Mouse (Mus musculus): Measurements from ENCODE around the gene Dbndd1. TPM values are rescaled to one million over a fixed set of nuclear protein-coding genes. Genes with fewer than 3 reads are reported as not detected.
"Not testable (repeated sequence)": the region's sequence is repeated elsewhere in the genome, so short reads cannot be mapped to it uniquely, and the experiment has no call there.

Gene Dbndd1
- total RNA-seq (2014; fragmentation: Nextera tagmentation) (not detected in 2 replicates), total RNA-seq (2017) (0.16 TPM in 1 of 2 replicates, not detected in the other), polyA plus RNA-seq (2012) (0.04 TPM in 1 of 2 replicates, not detected in the other)

DNA sequence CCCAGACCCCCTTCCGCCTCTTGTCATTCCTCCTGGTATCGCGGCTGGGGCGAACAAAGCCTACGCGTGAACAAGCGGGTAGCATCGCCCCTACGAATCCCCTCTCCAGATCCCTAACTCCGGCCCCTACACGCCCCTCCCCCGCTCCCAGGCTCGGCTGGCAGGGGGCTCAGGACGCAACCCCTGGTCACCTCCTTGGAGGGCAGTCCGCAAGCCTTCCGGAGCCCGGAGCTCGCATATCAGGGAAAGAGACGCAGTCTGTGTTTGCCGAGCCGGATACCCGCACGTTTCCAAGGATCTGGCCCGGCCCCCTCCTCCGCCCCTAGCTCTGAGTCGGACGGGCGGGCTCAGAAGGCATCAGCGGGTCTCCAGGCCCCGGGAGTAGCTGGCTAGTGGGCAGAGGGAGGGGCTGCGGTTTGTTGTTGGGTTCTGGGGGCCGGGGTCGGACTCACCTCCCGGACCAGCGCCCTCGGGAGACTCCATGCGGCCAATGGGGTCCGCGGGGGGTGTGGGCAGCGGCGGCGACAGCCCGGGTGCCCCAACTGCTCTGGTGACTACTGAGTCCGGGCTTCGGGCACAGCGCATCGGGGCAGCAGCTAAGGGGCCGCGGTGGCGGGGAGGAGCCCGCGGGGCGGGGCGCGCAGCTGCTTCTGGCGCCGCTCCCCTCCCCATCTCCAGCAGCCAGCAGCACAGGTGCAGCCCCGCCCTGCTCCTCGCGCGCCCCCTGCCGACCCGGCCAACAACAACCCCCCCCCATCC, at the start of gene Dbndd1:
Gene Dbndd1 (minus strand): TSS at position 683 of the 759 bp plus-strand sequence.
- Histone ChIP-seq H3K4me1 (ENCODE audit: insufficient read depth, low read depth, low read length) (peaks cover 31% of the 10 kb centered on the region), H3K27me3 (ENCODE audit: insufficient read depth, low read length) (peaks cover 52% of the 10 kb centered on the region), H3K4me3 (ENCODE audit: low read depth, low read length) (peak within 1 kb of the TSS; percentile 70), H3K36me3 (replicated peaks) (peaks cover 11% of the 10 kb centered on the region), H3K9me3 (replicated peaks) (no peaks in the 10 kb centered on the region)
- ATAC-seq (ENCODE audit: extremely low read depth, insufficient number of reproducible peaks, low FRiP score, poor library complexity, severe bottlenecking) (no peak), DNase-seq (ENCODE audit: low spot score) (peak; percentile 62)
- TF ChIP-seq GATA1 (IDR thresholded peaks at IDR 0.05; ENCODE audit: borderline replicate concordance, low read length): no peak
- no peak for TF ChIP-seq GATA2 (IDR thresholded peaks at IDR 0.05; ENCODE audit: borderline replicate concordance, low read depth, low read length)
- no peak for TF ChIP-seq POLR2AphosphoS5 (IDR thresholded peaks at IDR 0.05; ENCODE audit: insufficient replicate concordance, low read depth, low read length)
- TF ChIP-seq CTCF (IDR thresholded peaks at IDR 0.05; ENCODE audit: low read depth, low read length): no peak
- no peak for TF ChIP-seq TAL1 (conservative IDR thresholded peaks at IDR 0.05; ENCODE audit: low read depth, low read length)

DNA sequence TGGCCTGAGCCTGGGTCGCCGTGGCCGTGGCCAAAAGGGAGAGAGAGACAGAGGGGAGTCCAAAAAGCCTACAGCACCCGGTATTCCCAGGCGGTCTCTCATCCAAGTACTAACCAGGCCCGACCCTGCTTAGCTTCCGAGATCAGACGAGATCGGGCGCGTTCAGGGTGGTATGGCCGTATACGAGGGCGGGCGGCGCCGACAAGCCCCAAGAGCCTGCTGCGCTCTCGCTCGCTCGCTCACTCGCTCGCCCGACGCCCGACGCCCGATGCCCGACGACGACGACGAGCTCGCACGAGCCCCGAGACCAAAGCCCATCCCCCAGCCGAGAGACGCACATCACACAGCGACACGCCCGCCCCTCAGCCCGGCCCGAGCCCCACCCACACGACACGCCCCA, 49.0 kb upstream of the Dbndd1 start:
- H3K4me1 ChIP-seq (ENCODE audit: insufficient read depth, low read depth, low read length); H3K36me3 ChIP-seq (replicated peaks); H3K4me3 ChIP-seq (ENCODE audit: low read depth, low read length); H3K27me3 ChIP-seq (ENCODE audit: insufficient read depth, low read length); DNase-seq (ENCODE audit: low spot score); ATAC-seq (ENCODE audit: extremely low read depth, insufficient number of reproducible peaks, low FRiP score, poor library complexity, severe bottlenecking); H3K9me3 ChIP-seq (replicated peaks): not testable (repeated sequence)

DNA sequence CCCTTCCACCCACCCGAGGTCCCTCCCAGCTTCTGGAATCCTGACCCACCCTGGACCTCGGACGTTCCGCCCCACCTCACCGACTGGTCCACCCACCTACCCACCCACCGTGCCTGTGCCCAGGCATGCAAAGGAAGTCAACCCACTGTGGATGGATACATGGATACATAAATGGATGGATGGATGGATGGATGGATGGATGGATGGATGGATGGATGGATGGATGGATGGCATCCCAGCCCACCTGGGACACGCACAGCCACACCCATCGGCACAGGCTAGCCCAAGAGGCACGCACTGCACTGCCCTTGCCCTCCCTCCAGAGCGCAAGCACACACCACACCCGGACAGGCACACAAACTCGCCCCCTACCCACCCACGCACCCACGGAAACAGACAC, 22.4 kb upstream of the Dbndd1 start:
- ATAC-seq (ENCODE audit: extremely low read depth, insufficient number of reproducible peaks, low FRiP score, poor library complexity, severe bottlenecking); DNase-seq (ENCODE audit: low spot score); H3K9me3 ChIP-seq (replicated peaks); H3K27me3 ChIP-seq (ENCODE audit: insufficient read depth, low read length); H3K4me1 ChIP-seq (ENCODE audit: insufficient read depth, low read depth, low read length); H3K4me3 ChIP-seq (ENCODE audit: low read depth, low read length): not testable (repeated sequence)
- H3K36me3 ChIP-seq (replicated peaks): peaks cover 39% of the 10 kb centered on the region

DNA sequence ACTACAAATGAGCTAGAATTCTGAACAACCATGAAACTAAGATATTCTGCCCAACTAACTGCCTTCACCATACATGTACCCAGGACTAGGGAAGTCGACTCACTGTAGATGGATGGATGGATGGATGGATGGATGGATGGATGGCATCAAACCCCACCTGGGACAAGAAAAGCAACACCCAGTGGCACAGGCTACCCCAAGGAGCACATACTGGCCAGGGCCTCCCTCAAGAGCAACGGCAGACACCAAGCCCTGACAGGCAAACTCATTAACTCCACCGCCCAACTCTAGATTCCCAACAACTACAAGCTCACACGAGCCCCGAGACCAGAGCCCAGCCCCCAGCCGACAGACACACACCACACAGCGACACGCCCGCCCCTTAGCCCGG, 21.7 kb upstream of the Dbndd1 start:
- DNase-seq (ENCODE audit: low spot score) (no peak), ATAC-seq (ENCODE audit: extremely low read depth, insufficient number of reproducible peaks, low FRiP score, poor library complexity, severe bottlenecking) (no peak)
- peaks cover 10% of the 10 kb centered on the region for H3K4me1 ChIP-seq (ENCODE audit: insufficient read depth, low read depth, low read length)
- no peaks in the 10 kb centered on the region for H3K9me3 ChIP-seq (replicated peaks)
- no peaks in the 10 kb centered on the region; the same call in 1 of the 2 replicates for H3K27me3 ChIP-seq (ENCODE audit: insufficient read depth, low read length)
- peaks cover 46% of the 10 kb centered on the region for H3K36me3 ChIP-seq (replicated peaks)
- no peak for TF ChIP-seq POLR2AphosphoS5 (IDR thresholded peaks at IDR 0.05; ENCODE audit: insufficient replicate concordance, low read depth, low read length)
- no peak for TF ChIP-seq GATA2 (IDR thresholded peaks at IDR 0.05; ENCODE audit: borderline replicate concordance, low read depth, low read length)
- TF ChIP-seq GATA1 (IDR thresholded peaks at IDR 0.05; ENCODE audit: borderline replicate concordance, low read length): no peak
- TF ChIP-seq CTCF (IDR thresholded peaks at IDR 0.05; ENCODE audit: low read depth, low read length): no peak
- TF ChIP-seq TAL1 (conservative IDR thresholded peaks at IDR 0.05; ENCODE audit: low read depth, low read length): no peak
- no peak overlapping the region; the same call in 1 of the 2 replicates for H3K4me3 ChIP-seq (ENCODE audit: low read depth, low read length)

DNA sequence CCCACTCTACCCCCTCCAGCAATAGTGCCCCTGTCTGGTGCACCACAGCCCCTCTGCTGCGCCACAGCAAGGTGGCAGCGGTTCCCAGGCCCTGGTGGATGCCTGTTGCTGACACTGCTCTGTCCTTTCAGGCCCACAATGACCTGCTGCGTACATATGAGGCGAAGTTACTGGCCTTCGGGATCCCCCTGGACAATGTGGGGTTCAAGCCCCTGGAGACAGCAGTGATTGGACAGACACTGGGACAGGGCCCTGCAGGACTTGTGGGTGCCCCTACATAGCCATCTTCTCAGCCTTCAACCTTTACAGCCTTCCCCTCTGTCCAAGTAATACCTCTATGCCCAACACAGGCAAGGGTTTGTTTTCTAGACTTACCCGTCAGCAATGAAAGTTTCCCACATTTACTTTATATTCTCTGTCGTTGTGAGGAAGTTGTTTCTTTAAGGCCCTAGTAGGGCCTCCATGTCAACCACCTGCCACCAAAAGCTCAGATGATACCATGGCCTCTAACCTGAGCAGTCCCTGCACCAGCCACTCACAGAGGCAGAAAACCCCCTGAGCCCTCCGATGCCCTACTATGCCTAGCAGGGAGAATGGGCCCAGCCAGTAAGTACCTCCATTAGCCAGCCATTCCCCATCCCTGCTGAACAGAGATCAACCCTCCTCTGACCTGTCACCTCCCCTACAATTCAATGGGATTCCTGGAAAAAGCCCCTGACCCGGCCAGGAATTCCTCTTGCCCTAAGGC, 21.2 kb upstream of the Dbndd1 start:
- peaks cover 52% of the 10 kb centered on the region for H3K36me3 ChIP-seq (replicated peaks)
- H3K4me3 ChIP-seq (ENCODE audit: low read depth, low read length): no peak overlapping the region
- no peak for ATAC-seq (ENCODE audit: extremely low read depth, insufficient number of reproducible peaks, low FRiP score, poor library complexity, severe bottlenecking)

DNA sequence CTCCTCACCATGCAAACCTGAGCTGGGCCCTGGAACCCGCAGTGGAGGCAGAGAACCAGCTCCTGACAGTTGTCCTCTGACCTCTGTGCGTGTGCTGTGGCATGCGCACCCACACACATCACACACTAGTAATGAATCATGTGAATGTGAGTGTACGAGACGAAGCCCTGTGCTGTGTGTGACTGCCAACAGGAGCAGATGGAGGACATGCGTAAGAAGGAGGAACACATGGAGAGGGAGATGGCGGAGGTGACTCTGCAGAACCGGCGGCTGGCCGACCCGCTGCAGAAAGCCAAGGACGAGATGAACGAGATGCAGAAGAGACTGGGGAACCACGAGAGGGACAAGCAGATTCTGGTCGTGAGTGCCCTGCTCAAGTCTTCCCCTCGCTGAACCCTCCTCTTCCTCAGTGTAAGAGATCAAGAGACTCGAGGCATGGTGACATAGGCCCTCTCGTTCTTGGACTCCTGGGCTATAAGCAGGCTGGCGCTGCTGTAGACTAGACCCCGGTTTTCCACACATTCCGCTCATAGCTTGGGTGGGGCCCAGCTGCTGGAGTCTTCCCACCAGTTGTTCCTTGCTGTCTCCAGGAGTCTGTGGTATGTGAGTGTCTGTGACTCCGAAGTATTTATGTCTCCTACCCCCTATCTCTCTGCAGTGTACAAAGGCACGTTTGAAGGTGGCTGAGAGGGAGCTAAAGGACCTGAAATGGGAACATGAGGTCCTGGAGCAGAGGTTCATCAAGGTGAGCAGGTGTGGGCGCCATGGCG, 12.6 kb upstream of the Dbndd1 start:
- H3K4me3 ChIP-seq (ENCODE audit: low read depth, low read length): no peak overlapping the region
- ATAC-seq (ENCODE audit: extremely low read depth, insufficient number of reproducible peaks, low FRiP score, poor library complexity, severe bottlenecking): no peak
- no peaks in the 10 kb centered on the region for H3K9me3 ChIP-seq (replicated peaks)
- DNase-seq (ENCODE audit: low spot score): no peak
- TF ChIP-seq CTCF (IDR thresholded peaks at IDR 0.05; ENCODE audit: low read depth, low read length) (no peak), GATA1 (IDR thresholded peaks at IDR 0.05; ENCODE audit: borderline replicate concordance, low read length) (no peak), TAL1 (conservative IDR thresholded peaks at IDR 0.05; ENCODE audit: low read depth, low read length) (no peak), GATA2 (IDR thresholded peaks at IDR 0.05; ENCODE audit: borderline replicate concordance, low read depth, low read length) (no peak), POLR2AphosphoS5 (IDR thresholded peaks at IDR 0.05; ENCODE audit: insufficient replicate concordance, low read depth, low read length) (no peak)
- peaks cover 12% of the 10 kb centered on the region for H3K4me1 ChIP-seq (ENCODE audit: insufficient read depth, low read depth, low read length)
- no peaks in the 10 kb centered on the region for H3K27me3 ChIP-seq (ENCODE audit: insufficient read depth, low read length)
- peaks cover 99% of the 10 kb centered on the region for H3K36me3 ChIP-seq (replicated peaks)

More for the DNA sequence above, 21.2 kb upstream of the Dbndd1 start:
- no peaks in the 10 kb centered on the region; the same call in 1 of the 2 replicates for H3K27me3 ChIP-seq (ENCODE audit: insufficient read depth, low read length)
- H3K4me1 ChIP-seq (ENCODE audit: insufficient read depth, low read depth, low read length): peaks cover 10% of the 10 kb centered on the region
- H3K9me3 ChIP-seq (replicated peaks): no peaks in the 10 kb centered on the region
- no peak for DNase-seq (ENCODE audit: low spot score)
- TF ChIP-seq CTCF (IDR thresholded peaks at IDR 0.05; ENCODE audit: low read depth, low read length) (no peak), GATA2 (IDR thresholded peaks at IDR 0.05; ENCODE audit: borderline replicate concordance, low read depth, low read length) (no peak), POLR2AphosphoS5 (IDR thresholded peaks at IDR 0.05; ENCODE audit: insufficient replicate concordance, low read depth, low read length) (no peak), TAL1 (conservative IDR thresholded peaks at IDR 0.05; ENCODE audit: low read depth, low read length) (no peak), GATA1 (IDR thresholded peaks at IDR 0.05; ENCODE audit: borderline replicate concordance, low read length) (no peak)

DNA sequence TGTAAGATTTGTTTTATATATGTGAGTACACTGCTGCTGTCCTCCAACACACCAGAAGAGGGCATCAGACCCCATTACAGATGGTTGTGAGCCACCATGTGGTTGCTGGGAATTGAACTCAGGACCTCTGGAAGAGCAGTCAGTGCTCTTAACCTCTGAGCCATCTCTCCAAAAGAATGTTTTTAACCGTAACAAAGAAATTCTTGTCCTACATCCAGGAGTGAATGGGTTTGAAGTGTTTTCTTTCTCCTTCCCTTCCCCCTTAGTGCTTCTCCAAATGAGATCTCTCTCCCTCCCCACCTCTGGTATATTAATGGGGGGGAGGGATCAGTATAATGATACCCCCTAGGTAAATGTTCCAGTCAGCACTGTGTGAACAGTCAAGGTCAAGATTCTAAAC, 4.8 kb upstream of the Dbndd1 start:
- H3K4me3 ChIP-seq (ENCODE audit: low read depth, low read length); H3K9me3 ChIP-seq (replicated peaks); DNase-seq (ENCODE audit: low spot score); ATAC-seq (ENCODE audit: extremely low read depth, insufficient number of reproducible peaks, low FRiP score, poor library complexity, severe bottlenecking): not testable (repeated sequence)
- Histone ChIP-seq H3K36me3 (replicated peaks) (peaks cover 44% of the 10 kb centered on the region), H3K4me1 (ENCODE audit: insufficient read depth, low read depth, low read length) (peaks cover 38% of the 10 kb centered on the region), H3K27me3 (ENCODE audit: insufficient read depth, low read length) (peaks cover 25% of the 10 kb centered on the region)

Data from G1E (cell line).